Mouse (Mus musculus): ENCODE data around the gene Sema3d.

DNA sequence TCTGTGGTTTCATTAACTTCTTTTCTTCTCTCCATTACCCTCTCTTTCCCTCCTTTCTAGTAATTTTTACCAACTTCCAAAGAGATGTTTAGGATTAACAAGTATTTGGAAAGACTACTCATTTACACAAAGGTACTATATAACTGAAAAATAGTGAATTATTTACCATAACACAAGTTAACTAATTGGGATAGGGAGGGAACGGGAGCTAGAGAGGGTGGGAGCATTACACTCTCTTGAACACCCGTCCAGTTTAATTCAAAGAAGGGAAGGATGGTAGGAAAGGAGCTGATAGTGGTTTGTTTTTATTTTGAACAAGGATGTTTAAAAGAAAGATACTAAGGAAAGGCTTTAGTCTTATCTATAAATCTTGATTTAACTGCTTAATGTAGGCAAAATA, 104.7 kb downstream of the Sema3d start:
- TF ChIP-seq CTCF (IDR thresholded peaks at IDR 0.05): no peak
- no peak for TF ChIP-seq EP300 (IDR thresholded peaks at IDR 0.05)
